Comparison of ENCODE assay signal across 29 mouse cellular contexts in genomic region chr2:38478683-38479082, GRCm38 (mm10). TPM values are rescaled to one million over a fixed set of nuclear protein-coding genes. Genes with fewer than 3 reads are reported as not detected.
DNase-seq lines count a peak whose midpoint lies in the region; ATAC-seq and TF ChIP-seq lines count a peak whose summit lies in the region.
"Had no signal": no experiment of that assay in that cellular context is flagged by ENCODE, and none has a peak within 500 bp of the region (broad histone marks: within the 10 kb centered on the region; RNA-seq: fewer than 3 reads in every experiment).

No protein-coding gene starts in this region.

- no peak for TF ChIP-seq RAD21 in CH12.LX (IDR thresholded peaks at IDR 0.05; ENCODE audit: low read depth, low read length)

- peak overlapping the region; percentile 16 for H3K4me3 ChIP-seq in megakaryocyte, embryonic 14.5 days (replicated peaks)
- H3K4me3 ChIP-seq in CH12.LX (replicated peaks in 1 of 3; ENCODE audit: low read depth in 2 of 3, low read length in 2 of 3, poor library complexity in 1 of 3) (no peak overlapping the region), macrophage (ENCODE audit: inconsistent target) (no peak overlapping the region)
- H3K4me3 ChIP-seq in layer of hippocampus, adult 2 months: no peak overlapping the region
- H3K4me3 ChIP-seq: embryonic facial prominence, embryonic 13.5 days; forebrain, embryonic 10.5 days; gastrocnemius, adult 2 months; heart, embryonic 12.5 days; left cerebral cortex, adult 2 months; limb, embryonic 13.5 days; lung, embryonic 15.5 days; midbrain, embryonic 15.5 days; stomach, embryonic 15.5 days had no signal

- H3K36me3 ChIP-seq in megakaryocyte, embryonic 14.5 days (replicated peaks; ENCODE audit: low read length): no peaks in the 10 kb centered on the region
- H3K36me3 ChIP-seq in CH12.LX (replicated peaks in 1 of 2; ENCODE audit: control insufficient read depth in 1 of 2, insufficient read depth in 1 of 2, low read length in 1 of 2): no peaks in the 10 kb centered on the region
- H3K36me3 ChIP-seq in macrophage (ENCODE audit: inconsistent target): no peaks in the 10 kb centered on the region
- H3K36me3 ChIP-seq: embryonic facial prominence, embryonic 13.5 days; forebrain, embryonic 10.5 days; G1E; heart, embryonic 12.5 days; limb, embryonic 13.5 days; lung, embryonic 15.5 days; midbrain, embryonic 15.5 days; stomach, embryonic 15.5 days had no signal

- 70% methylated on average over 4 of the region's 4 CpGs for WGBS in macrophage (ENCODE audit: missing documents)

- TF ChIP-seq EP300 in CH12.LX (IDR thresholded peaks at IDR 0.05; ENCODE audit: low read length): no peak

- no peak for TF ChIP-seq POLR2A in CH12.LX (IDR thresholded peaks at IDR 0.05; ENCODE audit: low read depth, low read length)

- DNase-seq in CH12.LX (ENCODE audit: extremely low read depth): no peak
- DNase-seq in left cerebral cortex, postnatal 14 days (ENCODE audit: low spot score in 2 of 2): no peak
- DNase-seq in layer of hippocampus, adult 2 months (ENCODE audit: low spot score in 2 of 2): no peak
- DNase-seq in layer of hippocampus, postnatal 25 days (ENCODE audit: extremely low spot score in 1 of 2, low spot score in 1 of 2): no peak
- DNase-seq: adrenal gland, postnatal 14 days; cerebellum, adult 11-12 months; cerebellum, postnatal 10 days; gastrocnemius, adult 2 months; gastrocnemius, postnatal 36 days; heart, adult 18-20 months; kidney, adult 8-10 months; right cerebral cortex, postnatal 25 days had no signal

- H3K9ac ChIP-seq in CH12.LX (ENCODE audit: insufficient read depth, low read depth): no peak overlapping the region
- H3K9ac ChIP-seq: embryonic facial prominence, embryonic 13.5 days; heart, embryonic 12.5 days; limb, embryonic 13.5 days; lung, embryonic 15.5 days; midbrain, embryonic 15.5 days; stomach, embryonic 15.5 days had no signal

- in situ Hi-C loops in CH12.LX (cut with MboI; ENCODE audit: low pct_ligation_motif_present, low pct_unique_long_range_greater_than_20kb, low sequenced_read_pairs): no loop called here

- intact Hi-C loops in left cerebral cortex, postnatal 14 days (cut with DNase I): no loop called here

- peaks cover 51% of the 10 kb centered on the region for H3K4me1 ChIP-seq in megakaryocyte, embryonic 14.5 days
- H3K4me1 ChIP-seq in CH12.LX (ENCODE audit: control insufficient read depth in 1 of 2, insufficient read depth in 2 of 2): peaks cover 7 to 31% of the 10 kb centered on the region in 2 experiments
- H3K4me1 ChIP-seq: embryonic facial prominence, embryonic 13.5 days; forebrain, embryonic 10.5 days; heart, embryonic 12.5 days; lung, embryonic 15.5 days; midbrain, embryonic 15.5 days; stomach, embryonic 15.5 days had no signal

- TF ChIP-seq CTCF in CH12.LX (conservative IDR thresholded peaks at IDR 0.05 in 1 of 2, IDR thresholded peaks at IDR 0.05 in 1 of 2; ENCODE audit: low read depth in 2 of 2, low read length in 2 of 2): no peak
- no peak for TF ChIP-seq CTCF in layer of hippocampus, adult 2 months (conservative IDR thresholded peaks at IDR 0.05)

- no peak overlapping the region for H3K4me2 ChIP-seq in CH12.LX (ENCODE audit: insufficient read depth, low read depth, poor library complexity, severe bottlenecking)
- H3K4me2 ChIP-seq: embryonic facial prominence, embryonic 13.5 days; heart, embryonic 12.5 days; limb, embryonic 13.5 days; liver, embryonic 11.5 days; lung, embryonic 15.5 days; midbrain, embryonic 15.5 days; stomach, embryonic 15.5 days had no signal

- H3K79me2 ChIP-seq in CH12.LX (replicated peaks; ENCODE audit: control insufficient read depth, extremely low read depth, insufficient read depth, poor library complexity, severe bottlenecking): no peaks in the 10 kb centered on the region
- no peaks in the 10 kb centered on the region for H3K79me2 ChIP-seq in macrophage (ENCODE audit: inconsistent target)

- H3K9me3 ChIP-seq in megakaryocyte, embryonic 14.5 days: 0 out of 2 replicates have a peak, but pooled peaks cover 12% of the 10 kb centered on the region
- H3K9me3 ChIP-seq in CH12.LX (replicated peaks; ENCODE audit: low read length): peaks cover 2% of the 10 kb centered on the region
- H3K9me3 ChIP-seq: embryonic facial prominence, embryonic 13.5 days; forebrain, embryonic 10.5 days; limb, embryonic 13.5 days; lung, embryonic 15.5 days; midbrain, embryonic 15.5 days; stomach, embryonic 15.5 days had no signal

- no peak for ATAC-seq in megakaryocyte, adult 5-6 weeks (ENCODE audit: poor library complexity, severe bottlenecking)
- ATAC-seq: forebrain, embryonic 16.5 days; hindbrain, embryonic 16.5 days; intestine, embryonic 16.5 days; midbrain, embryonic 15.5 days had no signal

- dilution Hi-C loops in CH12.LX (cut with MboI; ENCODE audit: extremely low pct_ligation_motif_present, extremely low pct_unique_long_range_greater_than_20kb, low sequenced_read_pairs): no loop called here

- H3K27me3 ChIP-seq in megakaryocyte, embryonic 14.5 days (replicated peaks): peaks cover 4% of the 10 kb centered on the region
- no peaks in the 10 kb centered on the region for H3K27me3 ChIP-seq in CH12.LX (replicated peaks)
- H3K27me3 ChIP-seq: embryonic facial prominence, embryonic 13.5 days; heart, embryonic 12.5 days; limb, embryonic 13.5 days; lung, embryonic 15.5 days; stomach, embryonic 15.5 days had no signal

- no peak overlapping the region for H3K27ac ChIP-seq in CH12.LX (ENCODE audit: insufficient read depth, low read depth)
- peak overlapping the region; percentile 99 for H3K27ac ChIP-seq in macrophage
- H3K27ac ChIP-seq in layer of hippocampus, adult 2 months: no peak overlapping the region
- H3K27ac ChIP-seq: embryonic facial prominence, embryonic 13.5 days; forebrain, embryonic 10.5 days; gastrocnemius, adult 2 months; kidney, postnatal 0 days; left cerebral cortex, adult 2 months; limb, embryonic 13.5 days; lung, embryonic 15.5 days; midbrain, embryonic 15.5 days; stomach, embryonic 15.5 days had no signal

TF ChIP-seq in CH12.LX, 34 proteins besides CTCF, POLR2A, EP300 and RAD21:
- TF ChIP-seq MAX (IDR thresholded peaks at IDR 0.05; ENCODE audit: low read length): 0 out of 2 replicates have a peak, but pooled peaks have one; percentile 25
- TF ChIP-seq PAX5 (IDR thresholded peaks at IDR 0.05; ENCODE audit: low read length): no peak
- TF ChIP-seq ETS1 (conservative IDR thresholded peaks at IDR 0.05; ENCODE audit: low read depth, low read length): no peak
TF ChIP-seq in CH12.LX: peak in this region for 1.

RNA-seq across cellular contexts. Expression of gene Nek6, which starts 32.8 kb away (rescaled TPM):
- 4.4 and 7.3 TPM in 2 replicates for polyA plus RNA-seq in megakaryocyte, embryonic 14.5 days (2012; ENCODE audit: insufficient read depth, low replicate concordance)
- total RNA-seq in megakaryocyte, adult 5-6 weeks (2015): 4.1 and 6.9 TPM in 2 replicates
- total RNA-seq in megakaryocyte, adult 5-6 weeks (2017): 1.9 and 3.4 TPM in 2 replicates
- total RNA-seq in CH12.LX (2012; rRNA removed): 30.5 and 39.9 TPM in 2 replicates
- total RNA-seq in CH12.LX (2014; rRNA removed): 27.5 and 31.0 TPM in 2 replicates
- 36.7 and 44.7 TPM in 2 replicates for polyA plus RNA-seq in CH12.LX (2012; ENCODE audit: insufficient read length, low read depth)
- total RNA-seq in macrophage (2018; cell fraction: chromatin; rRNA removed): 10 to 100 TPM in 24 of 26 experiments, 1 to 10 TPM in 2; 7.6 to 91.2 (median 22.2) TPM
- 10 to 100 TPM; 21.6 to 55.9 (median 38.0) TPM for total RNA-seq in macrophage (2018; cell fraction: cytosol; rRNA removed)
- total RNA-seq in macrophage (2018; cell fraction: nucleus; rRNA removed): 100 to 1,000 TPM in 1 of 26 experiments, 10 to 100 TPM in 24, 1 to 10 TPM in 1; 9.4 to 134 (median 28.9) TPM
- polyA plus RNA-seq in macrophage (2018): 25.6 to 82.5 TPM (median 33.5 TPM) in 3 replicates
- 10 to 100 TPM; 26.3 to 28.9 TPM for total RNA-seq in left cerebral cortex, postnatal 14 days (2021)
- total RNA-seq in layer of hippocampus, adult 2 months (2021): 10 to 100 TPM; 41.6 to 44.8 TPM
- 10 to 100 TPM; 46.1 to 47.0 TPM for total RNA-seq in layer of hippocampus, postnatal 25 days (2021)
